Mouse (Mus musculus) megakaryocyte, embryonic 14.5 days (primary cell): ENCODE data around the gene Jsrp1.

Source experiments
- FLI1 ChIP-seq: IDR thresholded peaks from 2 replicates; pipeline ENCODE4 v1.6.1; 2012; ENCODE audit warnings: low read length, inconsistent platforms, mixed read lengths
- GATA1 ChIP-seq: IDR thresholded peaks from 3 replicates; pipeline ENCODE4 v1.6.1; 2012; ENCODE audit warnings: mixed read lengths, low read length, inconsistent platforms, borderline replicate concordance

- TF ChIP-seq GATA1 = no peak
- no peak for TF ChIP-seq FLI1
Measured at GRCm38 (mm10) chr10:80784302-80784701, 29.0 kb downstream of the Jsrp1 start.
